Mouse (Mus musculus): ENCODE results near the gene Gnl1.
"Not testable (repeated sequence)": the region's sequence is repeated elsewhere in the genome, so short reads cannot be mapped to it uniquely, and the experiment has no call there.

The Gnl1 gene

GRCm38 (mm10) chr17:35994175-35994878 lies 14.7 kb downstream of the Gnl1 start:
- DNase-seq (ENCODE audit: low read depth, low spot score): peak; percentile 72

- no peak for DNase-seq (ENCODE audit: low read depth, low spot score)
Observed at GRCm38 (mm10) chr17:35994879-35995240, 15.2 kb downstream of the Gnl1 start.

- peak; percentile 90 for DNase-seq (ENCODE audit: low read depth, low spot score)
Observed at GRCm38 (mm10) chr17:35996949-35997348, 17.3 kb downstream of the Gnl1 start.

- no peak for DNase-seq (ENCODE audit: low read depth, low spot score)
Observed at GRCm38 (mm10) chr17:35997713-35998510, 18.3 kb downstream of the Gnl1 start.

GRCm38 (mm10) chr17:35998545-35999305 lies 19.1 kb downstream of the Gnl1 start:
- no peak for DNase-seq (ENCODE audit: low read depth, low spot score)

GRCm38 (mm10) chr17:35999356-35999755 lies 19.7 kb downstream of the Gnl1 start:
- no peak for DNase-seq (ENCODE audit: low read depth, low spot score)

- DNase-seq (ENCODE audit: low read depth, low spot score): no peak
Observed at GRCm38 (mm10) chr17:36000349-36000748, 20.7 kb downstream of the Gnl1 start.

- DNase-seq (ENCODE audit: low read depth, low spot score): no peak
Observed at GRCm38 (mm10) chr17:36001121-36001897, 21.7 kb downstream of the Gnl1 start.

- DNase-seq (ENCODE audit: low read depth, low spot score): no peak
Observed at GRCm38 (mm10) chr17:36001966-36002365, 22.3 kb downstream of the Gnl1 start.

- no peak for DNase-seq (ENCODE audit: low read depth, low spot score)
Observed at GRCm38 (mm10) chr17:36003331-36003730, 23.7 kb downstream of the Gnl1 start.

- not testable (repeated sequence) for DNase-seq (ENCODE audit: low read depth, low spot score)
Observed at GRCm38 (mm10) chr17:36004409-36004808, 24.8 kb downstream of the Gnl1 start.

GRCm38 (mm10) chr17:36014977-36015376 lies 35.3 kb downstream of the Gnl1 start:
- DNase-seq (ENCODE audit: low read depth, low spot score): no peak

GRCm38 (mm10) chr17:36017046-36017445 lies 37.4 kb downstream of the Gnl1 start:
- no peak for DNase-seq (ENCODE audit: low read depth, low spot score)

- no peak for DNase-seq (ENCODE audit: low read depth, low spot score)
Observed at GRCm38 (mm10) chr17:36018979-36019378, 39.3 kb downstream of the Gnl1 start.

GRCm38 (mm10) chr17:36019519-36019918 lies 39.9 kb downstream of the Gnl1 start:
- DNase-seq (ENCODE audit: low read depth, low spot score): no peak

GRCm38 (mm10) chr17:36020191-36021073 lies 40.8 kb downstream of the Gnl1 start, which contains the start of gene H2-T24:
Gene H2-T24, minus strand, starts transcription at chr17:36020560.
- no peak for DNase-seq (ENCODE audit: low read depth, low spot score)

- no peak for DNase-seq (ENCODE audit: low read depth, low spot score)
Observed at GRCm38 (mm10) chr17:36021309-36021708, 41.7 kb downstream of the Gnl1 start.

GRCm38 (mm10) chr17:36022098-36022497 lies 42.4 kb downstream of the Gnl1 start:
- no peak for DNase-seq (ENCODE audit: low read depth, low spot score)

GRCm38 (mm10) chr17:36022922-36023321 lies 43.3 kb downstream of the Gnl1 start:
- DNase-seq (ENCODE audit: low read depth, low spot score): no peak

Data from retina, postnatal 7 days (tissue).